Comparison of ENCODE assay signal across 8 mouse cellular contexts in the genomic region with DNA sequence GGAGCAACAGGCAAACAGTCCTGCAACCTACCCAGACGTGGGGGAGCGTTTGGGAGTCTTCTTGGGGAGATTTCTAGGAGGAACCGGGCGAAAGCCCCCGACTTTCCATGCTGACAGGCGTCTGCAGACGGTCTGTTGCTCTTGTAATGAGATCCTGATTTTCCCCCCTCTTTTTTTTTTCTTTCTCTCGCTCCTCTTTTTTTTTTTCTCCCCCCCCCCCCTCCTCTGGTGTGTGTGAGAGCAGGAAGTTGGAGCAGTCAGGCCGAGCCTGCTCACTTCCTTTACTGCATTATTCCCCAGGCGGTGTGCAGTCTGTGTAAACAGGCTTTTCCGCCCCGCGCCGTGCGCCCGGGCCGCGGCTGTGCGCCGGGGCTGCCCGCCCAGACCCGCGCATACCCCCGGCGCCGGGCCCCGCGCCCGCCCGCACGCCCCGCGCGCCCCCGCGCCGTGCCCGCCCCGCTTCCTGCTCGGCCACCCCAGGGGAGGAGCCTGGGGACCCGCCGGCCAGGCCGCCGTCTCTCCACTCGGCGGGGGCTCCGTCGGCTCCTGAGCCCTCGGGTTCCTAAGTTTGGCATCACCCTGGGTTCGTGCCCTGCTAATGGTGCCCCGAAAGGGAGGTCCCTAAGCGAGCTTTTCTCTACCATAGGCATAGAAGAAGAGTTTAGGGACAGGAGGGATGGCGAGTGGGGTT. TPM values are rescaled to one million over a fixed set of nuclear protein-coding genes. Genes with fewer than 3 reads are reported as not detected.
DNase-seq lines count a peak whose midpoint lies in the region; ATAC-seq and TF ChIP-seq lines count a peak whose summit lies in the region.

A gene (minus strand): TSS at position 415 of the 691 bp plus-strand sequence.

- intact Hi-C loops in heart, postnatal 10 days (cut with DNase I) = no loop called here

- no peak for TF ChIP-seq CTCF in embryonic fibroblast, embryonic 13.5 days (IDR thresholded peaks at IDR 0.05; ENCODE audit: borderline replicate concordance, insufficient read depth, low read length)

- peaks cover 14% of the 10 kb centered on the region for H3K4me1 ChIP-seq in embryonic fibroblast, embryonic 13.5 days (ENCODE audit: control insufficient read depth, insufficient read depth, low read length)

- TF ChIP-seq POLR2A in embryonic fibroblast, embryonic 13.5 days (IDR thresholded peaks at IDR 0.05; ENCODE audit: low read depth, low read length) = peak; percentile 53

- DNase-seq in B cell, adult 2 months = peak; percentile 74
- DNase-seq in R1 (ENCODE audit: low read depth, low spot score) = peak; percentile 62
- peak; percentile 62 to 77 for DNase-seq in heart, postnatal 10 days
- DNase-seq in kidney, postnatal 36 days = peak; percentile 67 to 73
- peak; percentile 22 to 67 for DNase-seq in spleen, postnatal 10 days (ENCODE audit: low spot score in 2 of 2)
- no peak for DNase-seq in frontal cortex, postnatal 14 days (ENCODE audit: low spot score in 2 of 2)

- peak; percentile 61 for ATAC-seq in megakaryocyte progenitor cell, adult 5-6 weeks (replicated peaks; ENCODE audit: poor library complexity)

- peak within 1 kb of the TSS; percentile 94 for H3K4me3 ChIP-seq in embryonic fibroblast, embryonic 13.5 days (ENCODE audit: insufficient read depth, low read length)

- peak within 1 kb of the TSS; percentile 88 for H3K27ac ChIP-seq in embryonic fibroblast, embryonic 13.5 days (ENCODE audit: insufficient read depth, low read length)

RNA-seq across cellular contexts. Expression of the gene that starts here (rescaled TPM):
- polyA plus RNA-seq in embryonic fibroblast, embryonic 13.5 days (2011; ENCODE audit: insufficient read length, low read depth, missing spikeins) = 86.5 and 103 TPM in 2 replicates
- total RNA-seq in heart, postnatal 10 days (2021) = 100 to 1,000 TPM; 106 to 115 TPM
- total RNA-seq in megakaryocyte progenitor cell, adult 5-6 weeks (2015) = 27.0 and 28.4 TPM in 2 replicates
- total RNA-seq in megakaryocyte progenitor cell, adult 5-6 weeks (2017) = 15.9 and 17.6 TPM in 2 replicates

Comparison
In these comparisons a context has a peak if more than half of its experiments do, and no peak if none do; other contexts are left out.
1. DNase-seq: peak in B cell, adult 2 months (2 of 2), R1 (single experiment), heart, postnatal 10 days (2 of 2), kidney, postnatal 36 days (2 of 2) and spleen, postnatal 10 days (2 of 2); none in frontal cortex, postnatal 14 days (0 of 2).